Mouse (Mus musculus) forebrain, postnatal 0 days (tissue): Measurements from ENCODE around the gene S1pr1. TPM values are rescaled to one million over a fixed set of nuclear protein-coding genes. Genes with fewer than 3 reads are reported as not detected.
A peak's percentile ranks its signal among the peaks of the same experiment; 100 is the strongest.

Experiments
- ATAC-seq: fragments of 200-750 bp; cut with Nextera tagmentation; 2 replicates; pipeline ENCODE4 v1.8.0; 2017; ENCODE audit warnings: mild to moderate bottlenecking, moderate library complexity
- DNase-seq: peaks from one replicate; pipeline ENCODE4 v3.0.0-alpha.2; 2015
- H3K27ac ChIP-seq: fragments of 300-500 bp; sonication (generic); 2 replicates; pipeline ENCODE4 v1.5.1; 2014; ENCODE audit warnings: low read depth, mild to moderate bottlenecking, antibody characterized with exemption, low read length, moderate library complexity, mixed read lengths
- H3K27me3 ChIP-seq: fragments of 300-500 bp; sonication (generic); 2 replicates; pipeline ENCODE4 v1.6.1; 2014; ENCODE audit warnings: mild to moderate bottlenecking, low read length, mixed read lengths; ENCODE audit not compliant: insufficient read depth
- H3K36me3 ChIP-seq: fragments of 300-500 bp; sonication (generic); 2 replicates; pipeline ENCODE4 v1.6.1; 2014; ENCODE audit warnings: mild to moderate bottlenecking, moderate library complexity; ENCODE audit not compliant: insufficient read depth
- H3K4me1 ChIP-seq: fragments of 300-500 bp; sonication (generic); 2 replicates; pipeline ENCODE4 v1.6.1; 2014; ENCODE audit warnings: antibody characterized with exemption; ENCODE audit not compliant: insufficient read depth
- H3K4me2 ChIP-seq: fragments of 300-500 bp; sonication (generic); 2 replicates; pipeline ENCODE4 v1.6.1; 2014; ENCODE audit warnings: low read depth, mild to moderate bottlenecking, moderate library complexity
- H3K4me3 ChIP-seq: fragments of 300-500 bp; sonication (generic); 2 replicates; pipeline ENCODE4 v1.5.1; 2014; ENCODE audit warnings: low read depth, low read length, mixed read lengths
- H3K9ac ChIP-seq: fragments of 300-500 bp; sonication (generic); 2 replicates; pipeline ENCODE4 v1.6.1; 2014; ENCODE audit warnings: mild to moderate bottlenecking
- H3K9me3 ChIP-seq: fragments of 300-500 bp; sonication (generic); 2 replicates; pipeline ENCODE4 v1.6.1; 2016; ENCODE audit warnings: low read length
- CTCF ChIP-seq: sonication (generic); IDR thresholded peaks from 2 replicates; pipeline ENCODE4 v1.5.1; 2016; ENCODE audit warnings: antibody characterized with exemption, control low read depth, low read depth
- WGBS: fragments of 180-500 bp; shearing (Covaris S2); extraction: QIAGEN DNeasy Blood & Tissue Kit; methylation state at CpG from one replicate; pipeline ENCODE4 v1.1.7; 2014; 5-methylcytosine and 5-hydroxymethylcytosine counted together
- polyA plus RNA-seq: library from polyadenylated mRNA; unstranded; fragments of >200 nt; fragmentation: Nextera tagmentation; extraction: Ambion mirVana; gene quantifications from 2 replicates; pipeline ENCODE4 v1.2.1, GENCODE M21; 2015
- total RNA-seq: library from RNA; depleted of rRNA; stranded (reverse); fragments of >200 nt; gene quantifications from 2 replicates; pipeline ENCODE4 v1.2.3, GENCODE M21; 2014

S1pr1 gene
- total and polyA plus RNA-seq, 2 experiments from 2014 or later: 31.7 to 38.7 TPM

GRCm38 (mm10) chr3:115748289-115748989, 33.6 kb upstream of the S1pr1 start:
- Histone ChIP-seq H3K4me1 (no peaks in the 10 kb centered on the region), H3K9ac (no peak overlapping the region), H3K4me2 (no peak overlapping the region), H3K36me3 (no peaks in the 10 kb centered on the region), H3K9me3 (no peaks in the 10 kb centered on the region), H3K27me3 (no peaks in the 10 kb centered on the region), H3K4me3 (no peak overlapping the region), H3K27ac (no peak overlapping the region)
- ATAC-seq (no peak), DNase-seq (no peak)
- no peak for TF ChIP-seq CTCF
- 84% methylated on average over 5 of the region's 5 CpGs for WGBS

- DNase-seq (no peak), ATAC-seq (no peak)
- WGBS: 67% methylated on average over 8 of the region's 8 CpGs
- H3K9ac ChIP-seq: no peak overlapping the region
- H3K36me3 ChIP-seq: no peaks in the 10 kb centered on the region
- H3K4me3 ChIP-seq: no peak overlapping the region
- no peaks in the 10 kb centered on the region for H3K4me1 ChIP-seq
- no peak for TF ChIP-seq CTCF
- H3K27me3 ChIP-seq: no peaks in the 10 kb centered on the region
- no peaks in the 10 kb centered on the region for H3K9me3 ChIP-seq
- H3K27ac ChIP-seq: no peak overlapping the region
- no peak overlapping the region for H3K4me2 ChIP-seq
Measured at GRCm38 (mm10) chr3:115746511-115746910, 31.6 kb upstream of the S1pr1 start.

- H3K4me3 ChIP-seq: no peak overlapping the region
- H3K4me2 ChIP-seq: no peak overlapping the region
- no peak for DNase-seq
- H3K9me3 ChIP-seq: no peaks in the 10 kb centered on the region
- H3K27ac ChIP-seq: no peak overlapping the region
- 94% methylated on average over 11 of the region's 11 CpGs for WGBS
- no peaks in the 10 kb centered on the region for H3K4me1 ChIP-seq
- H3K9ac ChIP-seq: no peak overlapping the region
- no peaks in the 10 kb centered on the region for H3K27me3 ChIP-seq
- H3K36me3 ChIP-seq: no peaks in the 10 kb centered on the region
- no peak for TF ChIP-seq CTCF
- no peak for ATAC-seq
Measured at GRCm38 (mm10) chr3:115745088-115745487, 30.2 kb upstream of the S1pr1 start.

DNA sequence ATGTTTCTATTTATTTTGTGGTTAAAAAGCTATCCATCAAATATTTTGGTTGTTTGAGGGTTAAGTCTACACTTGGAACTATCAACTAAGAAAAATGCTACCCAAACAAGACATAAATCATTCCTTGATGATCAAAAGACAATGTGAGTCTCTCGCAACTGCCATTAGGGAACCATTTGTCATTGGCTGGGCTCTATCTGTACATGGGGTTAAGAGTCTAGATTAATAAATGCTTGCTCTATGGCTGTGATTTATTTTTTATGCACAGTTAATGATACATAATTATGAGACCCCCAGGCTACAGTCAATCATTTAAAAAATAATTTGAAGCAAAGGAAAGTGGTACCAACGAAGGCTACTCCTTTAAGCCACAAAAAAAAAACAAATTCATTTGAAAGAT, 23.7 kb upstream of the S1pr1 start:
- no peak for DNase-seq
- 33% methylated on average over 2 of the region's 2 CpGs for WGBS
- no peaks in the 10 kb centered on the region for H3K4me1 ChIP-seq
- no peak for TF ChIP-seq CTCF
- H3K4me2 ChIP-seq: no peak overlapping the region
- no peak overlapping the region for H3K9ac ChIP-seq
- H3K27ac ChIP-seq: no peak overlapping the region
- ATAC-seq: no peak
- no peaks in the 10 kb centered on the region for H3K9me3 ChIP-seq
- no peaks in the 10 kb centered on the region for H3K36me3 ChIP-seq
- H3K4me3 ChIP-seq: no peak overlapping the region
- no peaks in the 10 kb centered on the region for H3K27me3 ChIP-seq

- whole genome bisulfite sequencing: 11% methylated on average over 11 of the region's 11 CpGs
- Histone ChIP-seq H3K4me1 (no peaks in the 10 kb centered on the region), H3K27ac (no peak overlapping the region), H3K36me3 (no peaks in the 10 kb centered on the region), H3K9me3 (no peaks in the 10 kb centered on the region), H3K9ac (no peak overlapping the region), H3K27me3 (no peaks in the 10 kb centered on the region), H3K4me2 (no peak overlapping the region), H3K4me3 (no peak overlapping the region)
- DNase-seq (peak; percentile 46), ATAC-seq (peak; percentile 50)
- TF ChIP-seq CTCF: no peak
Measured at GRCm38 (mm10) chr3:115737785-115738318, 23.0 kb upstream of the S1pr1 start.

DNA sequence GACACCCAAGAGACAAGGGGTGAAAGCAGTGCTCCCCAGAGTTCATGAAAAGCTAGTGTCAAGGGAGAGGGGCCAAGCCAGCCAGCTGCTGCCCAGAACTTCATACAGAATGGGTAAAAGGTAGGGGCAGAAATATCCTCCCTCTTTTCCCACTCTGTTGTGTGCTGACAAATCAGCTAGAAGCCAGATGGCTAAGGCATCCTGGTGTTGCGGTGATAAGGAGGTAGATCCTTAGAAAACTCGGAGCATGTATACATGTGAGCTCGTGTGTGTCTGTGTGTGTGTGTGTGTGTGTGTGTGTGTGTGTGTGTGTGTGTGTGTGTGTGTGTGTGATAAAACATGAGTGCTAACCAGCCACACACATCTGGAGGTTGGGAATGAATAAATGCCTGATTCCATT, 20.7 kb upstream of the S1pr1 start:
- no peaks in the 10 kb centered on the region for H3K36me3 ChIP-seq
- DNase-seq: no peak
- 73% methylated on average over 3 of the region's 3 CpGs for whole genome bisulfite sequencing
- H3K27me3 ChIP-seq: no peaks in the 10 kb centered on the region
- no peak overlapping the region for H3K4me3 ChIP-seq
- H3K9me3 ChIP-seq: no peaks in the 10 kb centered on the region
- H3K9ac ChIP-seq: no peak overlapping the region
- no peaks in the 10 kb centered on the region for H3K4me1 ChIP-seq
- ATAC-seq: no peak
- no peak overlapping the region for H3K27ac ChIP-seq
- TF ChIP-seq CTCF: no peak
- H3K4me2 ChIP-seq: no peak overlapping the region

DNA sequence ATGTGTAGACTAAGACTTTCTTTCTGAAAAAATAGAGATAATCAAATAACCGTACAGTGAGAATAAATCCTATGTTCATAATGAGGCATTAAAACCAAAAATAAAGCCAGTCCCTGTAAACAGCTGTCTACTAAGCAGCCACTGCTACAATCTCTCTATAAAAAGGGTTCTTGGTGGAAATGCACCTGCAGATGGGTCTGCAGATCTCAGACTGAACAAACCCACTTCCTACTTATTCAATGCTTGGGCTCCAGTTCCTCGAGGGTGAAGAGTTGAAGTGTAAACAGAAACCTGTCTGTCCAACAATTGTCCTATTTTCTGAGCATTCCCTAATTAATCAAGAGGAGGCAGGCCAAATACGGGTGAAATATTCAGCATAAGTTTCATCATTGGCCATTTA, 20.0 kb upstream of the S1pr1 start:
- Histone ChIP-seq H3K36me3 (no peaks in the 10 kb centered on the region), H3K4me2 (no peak overlapping the region), H3K4me1 (no peaks in the 10 kb centered on the region), H3K27ac (no peak overlapping the region), H3K9ac (no peak overlapping the region), H3K4me3 (no peak overlapping the region), H3K27me3 (no peaks in the 10 kb centered on the region), H3K9me3 (no peaks in the 10 kb centered on the region)
- 57% methylated on average over 3 of the region's 3 CpGs for WGBS
- DNase-seq (no peak), ATAC-seq (no peak)
- TF ChIP-seq CTCF: no peak
